Comparison of ENCODE assay signal across 20 mouse cellular contexts in the genomic region with DNA sequence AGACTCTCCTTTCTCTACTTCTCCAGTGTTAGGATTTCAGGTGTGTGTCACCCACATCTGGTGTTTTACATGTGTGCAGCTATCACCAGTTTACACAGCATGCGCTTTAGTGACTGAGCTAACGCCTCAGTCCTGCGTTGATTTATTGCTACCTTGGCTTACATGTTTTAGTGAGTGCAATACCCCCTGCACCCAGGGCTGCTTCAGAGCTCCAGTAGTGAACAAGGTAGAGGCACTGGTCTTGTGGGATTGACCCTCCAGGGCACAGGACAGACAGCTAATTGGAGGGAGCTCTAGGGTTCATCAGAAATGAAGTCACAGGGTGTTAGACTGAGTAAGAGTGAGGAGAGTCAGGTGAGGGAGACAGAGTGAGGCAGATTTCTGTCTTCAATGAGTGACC.
"Had no signal": no experiment of that assay in that cellular context is flagged by ENCODE, and none has a peak within 500 bp of the region (broad histone marks: within the 10 kb centered on the region; RNA-seq: fewer than 3 reads in every experiment).

No protein-coding gene starts in this region.

- H3K27ac ChIP-seq: heart, adult 2 months; heart, embryonic 13.5 days; heart, embryonic 15.5 days; hindbrain, embryonic 13.5 days; hindbrain, embryonic 15.5 days; hindbrain, postnatal 0 days; layer of hippocampus, adult 2 months; left cerebral cortex, adult 2 months; limb, embryonic 13.5 days; limb, embryonic 15.5 days; liver, embryonic 12.5 days had no signal

- H3K4me3 ChIP-seq: heart, adult 2 months; heart, embryonic 13.5 days; heart, embryonic 15.5 days; hindbrain, embryonic 13.5 days; hindbrain, embryonic 15.5 days; layer of hippocampus, adult 2 months; left cerebral cortex, adult 2 months; limb, embryonic 13.5 days; limb, embryonic 15.5 days; liver, embryonic 12.5 days had no signal

- ATAC-seq: hindbrain, postnatal 0 days; intestine, embryonic 16.5 days; liver, embryonic 12.5 days had no signal

- H3K36me3 ChIP-seq: heart, embryonic 13.5 days; heart, embryonic 15.5 days; hindbrain, embryonic 13.5 days; hindbrain, embryonic 15.5 days; limb, embryonic 13.5 days; limb, embryonic 15.5 days; liver, embryonic 12.5 days had no signal

- H3K4me2 ChIP-seq: heart, embryonic 13.5 days; heart, embryonic 15.5 days; hindbrain, embryonic 13.5 days; hindbrain, embryonic 15.5 days; limb, embryonic 13.5 days; limb, embryonic 15.5 days; liver, embryonic 12.5 days had no signal

- DNase-seq: gastrocnemius, postnatal 14 days; gastrocnemius, postnatal 36 days; heart, adult 2 months; heart, postnatal 14 days; heart, postnatal 36 days; kidney, adult 18-20 months; kidney, adult 8-10 months; kidney, postnatal 10 days; kidney, postnatal 25 days had no signal

- H3K9ac ChIP-seq: heart, embryonic 13.5 days; heart, embryonic 15.5 days; hindbrain, embryonic 13.5 days; hindbrain, embryonic 15.5 days; limb, embryonic 13.5 days; limb, embryonic 15.5 days; liver, embryonic 12.5 days had no signal

- H3K9me3 ChIP-seq: hindbrain, embryonic 15.5 days; limb, embryonic 15.5 days; liver, embryonic 12.5 days had no signal
